Mouse (Mus musculus): ENCODE results near the gene Atp6v0a1.

- TF ChIP-seq CTCF (IDR thresholded peaks at IDR 0.05; ENCODE audit: control insufficient read depth, insufficient read depth, low read length) (no peak), POLR2A (IDR thresholded peaks at IDR 0.05; ENCODE audit: borderline replicate concordance, control insufficient read depth, low read depth, low read length) (no peak)
Observed at GRCm38 (mm10) chr11:101024001-101024400, 14.7 kb downstream of the Atp6v0a1 start.
